Mouse (Mus musculus): ENCODE measurements around the gene Arfrp1. TPM values are rescaled to one million over a fixed set of nuclear protein-coding genes. Genes with fewer than 3 reads are reported as not detected.

The Arfrp1 gene
- total RNA-seq (2021) (10 to 100 TPM; 50.7 to 52.3 TPM), polyA plus RNA-seq (2012; rRNA removed) (42.3 and 69.5 TPM in 2 replicates)
- long read RNA-seq, transcript Arfrp1-203 (8 exons, 2,447 nt), result major isoform, 44 of 67 reads
- long read RNA-seq, partial matches to known transcripts, result 0 of 67 reads
- long read RNA-seq, other reads (novel, unspliced or antisense), result 21 of 67 reads

GRCm38 (mm10) chr2:181364860-181365596 lies at the start of gene Arfrp1, which contains the start of gene Zgpat:
Arfrp1 (minus strand) TSS chr2:181365404.
Zgpat (plus strand) TSS chr2:181364928.
- peak; percentile 93 to 94 for DNase-seq
- peak within 1 kb of the TSS; percentile 94 for H3K27ac ChIP-seq
- H3K27me3 ChIP-seq (ENCODE audit: control insufficient read depth, insufficient read depth, low read length), result no peaks in the 10 kb centered on the region
- H3K36me3 ChIP-seq (ENCODE audit: control insufficient read depth, insufficient read depth, low read length), result peaks cover 13% of the 10 kb centered on the region
- H3K4me3 ChIP-seq, result peak within 1 kb of the TSS; percentile 85
- peaks cover 4% of the 10 kb centered on the region for H3K79me2 ChIP-seq (replicated peaks; ENCODE audit: control insufficient read depth, insufficient read depth, low read length)
- H3K9ac ChIP-seq (ENCODE audit: low read depth, low read length), result peak within 1 kb of the TSS; percentile 98
- TF ChIP-seq EP300 (IDR thresholded peaks at IDR 0.05; ENCODE audit: insufficient read depth, low read depth, low read length) (no peak), POLR2A (IDR thresholded peaks at IDR 0.05; ENCODE audit: insufficient read depth, low read depth, low read length) (peak; percentile 58; the same call in 1 of the 2 replicates), CTCF (IDR thresholded peaks at IDR 0.05) (peak; percentile 13; the same call in 1 of the 2 replicates)
- under 1% methylated on average over 70 of the region's 71 CpGs for WGBS
- H3K4me1 ChIP-seq (ENCODE audit: control insufficient read depth, insufficient read depth, low read length), result peaks cover 5% of the 10 kb centered on the region
- intact Hi-C loops (cut with DNase I), result no loop called here

GRCm38 (mm10) chr2:181413141-181413540 lies 47.9 kb upstream of the Arfrp1 start:
- Histone ChIP-seq H3K79me2 (replicated peaks; ENCODE audit: control insufficient read depth, insufficient read depth, low read length) (peaks cover 3% of the 10 kb centered on the region; the same call in 1 of the 2 replicates), H3K4me3 (no peak overlapping the region), H3K27me3 (ENCODE audit: control insufficient read depth, insufficient read depth, low read length) (no peaks in the 10 kb centered on the region), H3K9ac (ENCODE audit: low read depth, low read length) (no peak overlapping the region), H3K36me3 (ENCODE audit: control insufficient read depth, insufficient read depth, low read length) (peaks cover 10% of the 10 kb centered on the region), H3K4me1 (ENCODE audit: control insufficient read depth, insufficient read depth, low read length) (peaks cover 11% of the 10 kb centered on the region), H3K27ac (no peak overlapping the region)
- TF ChIP-seq EP300 (IDR thresholded peaks at IDR 0.05; ENCODE audit: insufficient read depth, low read depth, low read length), result no peak
- TF ChIP-seq CTCF (IDR thresholded peaks at IDR 0.05), result no peak
- TF ChIP-seq POLR2A (IDR thresholded peaks at IDR 0.05; ENCODE audit: insufficient read depth, low read depth, low read length), result no peak
- WGBS, result 21% methylated on average over 2 of the region's 2 CpGs
- intact Hi-C loops (cut with DNase I), result no loop called here
- no peak for DNase-seq

GRCm38 (mm10) chr2:181410760-181411473 lies 45.7 kb upstream of the Arfrp1 start:
- peak; percentile 71 to 74 for DNase-seq
- H3K27me3 ChIP-seq (ENCODE audit: control insufficient read depth, insufficient read depth, low read length), result no peaks in the 10 kb centered on the region
- TF ChIP-seq CTCF (IDR thresholded peaks at IDR 0.05) (peak; percentile 97), EP300 (IDR thresholded peaks at IDR 0.05; ENCODE audit: insufficient read depth, low read depth, low read length) (peak; percentile 95), POLR2A (IDR thresholded peaks at IDR 0.05; ENCODE audit: insufficient read depth, low read depth, low read length) (no peak)
- H3K4me1 ChIP-seq (ENCODE audit: control insufficient read depth, insufficient read depth, low read length), result peaks cover 10% of the 10 kb centered on the region
- peaks cover 9% of the 10 kb centered on the region for H3K36me3 ChIP-seq (ENCODE audit: control insufficient read depth, insufficient read depth, low read length)
- 36% methylated on average over 4 of the region's 4 CpGs for WGBS
- peaks cover 3% of the 10 kb centered on the region; the same call in 1 of the 2 replicates for H3K79me2 ChIP-seq (replicated peaks; ENCODE audit: control insufficient read depth, insufficient read depth, low read length)
- H3K9ac ChIP-seq (ENCODE audit: low read depth, low read length), result no peak overlapping the region
- H3K4me3 ChIP-seq, result no peak overlapping the region
- H3K27ac ChIP-seq, result peak overlapping the region; percentile 5; the same call in 1 of the 2 replicates
- intact Hi-C loops (cut with DNase I), result loop anchor here (1.0 to 2.0 kb wide), 2 partner anchors 18 to 86 kb away; partner anchors contain the start of gene Tpd52l2

GRCm38 (mm10) chr2:181409643-181410042 lies 44.4 kb upstream of the Arfrp1 start:
- intact Hi-C loops (cut with DNase I), result loop anchor here (2.0 kb wide), 1 partner anchor 17 kb away; no protein-coding TSS in a partner anchor
- DNase-seq, result no peak
- WGBS, result 75% methylated on average over 7 of the region's 7 CpGs
- H3K9ac ChIP-seq (ENCODE audit: low read depth, low read length), result no peak overlapping the region
- no peak overlapping the region for H3K4me3 ChIP-seq
- H3K79me2 ChIP-seq (replicated peaks; ENCODE audit: control insufficient read depth, insufficient read depth, low read length), result peaks cover 3% of the 10 kb centered on the region; the same call in 1 of the 2 replicates
- H3K27me3 ChIP-seq (ENCODE audit: control insufficient read depth, insufficient read depth, low read length), result no peaks in the 10 kb centered on the region
- no peak overlapping the region for H3K27ac ChIP-seq
- TF ChIP-seq CTCF (IDR thresholded peaks at IDR 0.05) (no peak), EP300 (IDR thresholded peaks at IDR 0.05; ENCODE audit: insufficient read depth, low read depth, low read length) (no peak), POLR2A (IDR thresholded peaks at IDR 0.05; ENCODE audit: insufficient read depth, low read depth, low read length) (no peak)
- peaks cover 6% of the 10 kb centered on the region for H3K4me1 ChIP-seq (ENCODE audit: control insufficient read depth, insufficient read depth, low read length)
- peaks cover 9% of the 10 kb centered on the region for H3K36me3 ChIP-seq (ENCODE audit: control insufficient read depth, insufficient read depth, low read length)

- TF ChIP-seq CTCF (IDR thresholded peaks at IDR 0.05) (no peak), POLR2A (IDR thresholded peaks at IDR 0.05; ENCODE audit: insufficient read depth, low read depth, low read length) (no peak), EP300 (IDR thresholded peaks at IDR 0.05; ENCODE audit: insufficient read depth, low read depth, low read length) (no peak)
Observed at GRCm38 (mm10) chr2:181403722-181404121, 38.5 kb upstream of the Arfrp1 start.

More at GRCm38 (mm10) chr2:181403722-181404121, 38.5 kb upstream of the Arfrp1 start:
- no peak for DNase-seq
- intact Hi-C loops (cut with DNase I), result no loop called here
- Histone ChIP-seq H3K27me3 (ENCODE audit: control insufficient read depth, insufficient read depth, low read length) (no peaks in the 10 kb centered on the region), H3K36me3 (ENCODE audit: control insufficient read depth, insufficient read depth, low read length) (no peaks in the 10 kb centered on the region), H3K4me3 (no peak overlapping the region), H3K79me2 (replicated peaks; ENCODE audit: control insufficient read depth, insufficient read depth, low read length) (peaks cover 2% of the 10 kb centered on the region), H3K4me1 (ENCODE audit: control insufficient read depth, insufficient read depth, low read length) (no peaks in the 10 kb centered on the region), H3K27ac (no peak overlapping the region), H3K9ac (ENCODE audit: low read depth, low read length) (no peak overlapping the region)
- 86% methylated on average over 3 of the region's 3 CpGs for WGBS

All from heart, adult 2 months (tissue).